Mouse (Mus musculus): ENCODE results near the gene Ppp4r1.

GRCm38 (mm10) chr17:65746314-65746713 is 36.1 kb upstream of the Ppp4r1 start:
- TF ChIP-seq CTCF (IDR thresholded peaks at IDR 0.05; ENCODE audit: control insufficient read depth, insufficient read depth, low read length) (no peak), POLR2A (IDR thresholded peaks at IDR 0.05; ENCODE audit: borderline replicate concordance, control insufficient read depth, low read depth, low read length) (no peak)

Measured in bone marrow, adult 2 months (tissue).